In genomic region chr1:14513662-14514061, GRCm38 (mm10) we compare ENCODE assay signal across 20 mouse cellular contexts.
DNase-seq lines count a peak whose midpoint lies in the region; ATAC-seq lines count a peak whose summit lies in the region.
"Had no signal": no experiment of that assay in that cellular context is flagged by ENCODE, and none has a peak within 500 bp of the region (broad histone marks: within the 10 kb centered on the region; RNA-seq: fewer than 3 reads in every experiment).

No protein-coding gene starts in this region.

- no peak overlapping the region for H3K4me2 ChIP-seq in midbrain, embryonic 14.5 days (ENCODE audit: low read length)
- no peak overlapping the region for H3K4me2 ChIP-seq in midbrain, embryonic 13.5 days (replicated peaks)
- H3K4me2 ChIP-seq in embryonic facial prominence, embryonic 12.5 days (replicated peaks) = no peak overlapping the region
- H3K4me2 ChIP-seq: heart, embryonic 11.5 days; neural tube, embryonic 15.5 days had no signal

- H3K27me3 ChIP-seq in midbrain, embryonic 14.5 days (ENCODE audit: control insufficient read depth, insufficient read depth, low read length) = peaks cover 20% of the 10 kb centered on the region
- H3K27me3 ChIP-seq in midbrain, embryonic 13.5 days = peaks cover 28% of the 10 kb centered on the region
- peaks cover under 1% of the 10 kb centered on the region; the same call in 1 of the 2 replicates for H3K27me3 ChIP-seq in embryonic facial prominence, embryonic 12.5 days

- 0 out of 2 replicates have a peak, but pooled peaks cover 3% of the 10 kb centered on the region for H3K9me3 ChIP-seq in midbrain, embryonic 14.5 days (ENCODE audit: control insufficient read depth, low read length)
- no peaks in the 10 kb centered on the region for H3K9me3 ChIP-seq in midbrain, embryonic 13.5 days
- no peaks in the 10 kb centered on the region for H3K9me3 ChIP-seq in embryonic facial prominence, embryonic 12.5 days
- H3K9me3 ChIP-seq: neural tube, embryonic 15.5 days had no signal

- H3K4me1 ChIP-seq in midbrain, embryonic 14.5 days (ENCODE audit: control insufficient read depth, insufficient read depth, low read length) = no peaks in the 10 kb centered on the region
- no peaks in the 10 kb centered on the region for H3K4me1 ChIP-seq in midbrain, embryonic 13.5 days (replicated peaks)
- H3K4me1 ChIP-seq in embryonic facial prominence, embryonic 12.5 days = peaks cover 6% of the 10 kb centered on the region; the same call in 1 of the 2 replicates
- H3K4me1 ChIP-seq: neural tube, embryonic 15.5 days had no signal

- no peak overlapping the region for H3K9ac ChIP-seq in midbrain, embryonic 14.5 days (replicated peaks; ENCODE audit: low read length)
- no peak overlapping the region for H3K9ac ChIP-seq in midbrain, embryonic 13.5 days (replicated peaks)
- no peak overlapping the region for H3K9ac ChIP-seq in embryonic facial prominence, embryonic 12.5 days
- H3K9ac ChIP-seq: neural tube, embryonic 15.5 days had no signal

- H3K36me3 ChIP-seq in midbrain, embryonic 14.5 days (ENCODE audit: control insufficient read depth, insufficient read depth, low read length) = no peaks in the 10 kb centered on the region
- no peaks in the 10 kb centered on the region for H3K36me3 ChIP-seq in midbrain, embryonic 13.5 days
- H3K36me3 ChIP-seq in embryonic facial prominence, embryonic 12.5 days = no peaks in the 10 kb centered on the region
- H3K36me3 ChIP-seq: neural tube, embryonic 15.5 days had no signal

- H3K4me3 ChIP-seq in midbrain, embryonic 14.5 days (replicated peaks; ENCODE audit: low read depth, low read length) = no peak overlapping the region
- H3K4me3 ChIP-seq in midbrain, embryonic 13.5 days (replicated peaks) = no peak overlapping the region
- no peak overlapping the region for H3K4me3 ChIP-seq in embryonic facial prominence, embryonic 12.5 days
- H3K4me3 ChIP-seq: neural tube, embryonic 15.5 days had no signal

- DNase-seq in midbrain, embryonic 14.5 days = peak; percentile 68
- peak; percentile 15 for DNase-seq in retina, embryonic 14.5 days (ENCODE audit: low spot score)
- no peak for DNase-seq in layer of hippocampus, adult 9-10 months (ENCODE audit: low spot score)
- no peak for DNase-seq in layer of hippocampus, postnatal 10 days (ENCODE audit: low spot score in 2 of 2)
- DNase-seq in adrenal gland, adult 18-20 months (ENCODE audit: low spot score in 2 of 2) = no peak
- DNase-seq: adrenal gland, postnatal 14 days; cerebellum, adult 8-10 months; gastrocnemius, postnatal 36 days; heart, postnatal 14 days; kidney, adult 8-10 months; kidney, postnatal 36 days; left cerebral cortex, postnatal 4 days; lung, adult 2 months; lung, postnatal 4 days had no signal

- H3K27ac ChIP-seq in midbrain, embryonic 14.5 days (replicated peaks; ENCODE audit: low read depth, low read length) = no peak overlapping the region
- H3K27ac ChIP-seq in midbrain, embryonic 13.5 days = no peak overlapping the region
- H3K27ac ChIP-seq in embryonic facial prominence, embryonic 12.5 days = peak overlapping the region; percentile 60
- H3K27ac ChIP-seq: neural tube, embryonic 15.5 days had no signal

- ATAC-seq in midbrain, embryonic 14.5 days (ENCODE audit: low FRiP score, low TSS enrichment) = no peak
- no peak for ATAC-seq in midbrain, embryonic 13.5 days
- ATAC-seq in common myeloid progenitor, adult 5-6 weeks (replicated peaks; ENCODE audit: low read depth, poor library complexity, severe bottlenecking) = peak; percentile 22; the same call in 1 of the 2 replicates
- ATAC-seq in embryonic facial prominence, embryonic 12.5 days (ENCODE audit: insufficient number of reproducible peaks, insufficient read depth, low FRiP score, low TSS enrichment) = no peak
- ATAC-seq: inflammation-experienced regulatory T-cells, adult 6 months had no signal

Comparison
In these comparisons a context has a peak if more than half of its experiments do, and no peak if none do; other contexts are left out.
1. DNase-seq: peak in midbrain, embryonic 14.5 days (single experiment) and retina, embryonic 14.5 days (single experiment); none in layer of hippocampus, adult 9-10 months (single experiment), layer of hippocampus, postnatal 10 days (0 of 2) and adrenal gland, adult 18-20 months (0 of 2).